Mouse (Mus musculus) cortical plate, adult 2 months (tissue): ENCODE results near the gene Igsf8. TPM values are rescaled to one million over a fixed set of nuclear protein-coding genes. Genes with fewer than 3 reads are reported as not detected.

Experiments
- H3K27ac ChIP-seq: fragments of 200-500 bp; 2 replicates; pipeline ENCODE4 v1.5.1; 2012; ENCODE audit warnings: low read length, control low read depth, inconsistent platforms; ENCODE audit not compliant: insufficient read depth
- H3K4me1 ChIP-seq: fragments of 200-500 bp; 2 replicates; pipeline ENCODE4 v1.6.1; 2011; ENCODE audit warnings: low read length; ENCODE audit not compliant: control insufficient read depth, insufficient read depth
- H3K4me3 ChIP-seq: fragments of 200-500 bp; 2 replicates; pipeline ENCODE4 v1.5.1; 2011; ENCODE audit warnings: mild to moderate bottlenecking, low read length, control low read depth; ENCODE audit not compliant: insufficient read depth
- CTCF ChIP-seq: fragments of 200-500 bp; IDR thresholded peaks from 2 replicates; pipeline ENCODE4 v1.5.1; 2011; ENCODE audit warnings: mild to moderate bottlenecking, control low read depth, low read length; ENCODE audit not compliant: insufficient read depth; ENCODE audit errors: extremely low read depth
- POLR2A ChIP-seq: fragments of 200-500 bp; IDR thresholded peaks from 2 replicates; pipeline ENCODE4 v1.6.1; 2011; ENCODE audit warnings: mild to moderate bottlenecking, low read length, control low read depth; ENCODE audit not compliant: insufficient read depth; ENCODE audit errors: extremely low read depth
- polyA plus RNA-seq: library from polyadenylated mRNA; depleted of rRNA; stranded (reverse); fragments of >200 nt; gene quantifications from 2 replicates; pipeline ENCODE4 v1.2.3, GENCODE M21; 2012

The Igsf8 gene
- polyA plus RNA-seq, 1 experiment = 318 TPM

DNA sequence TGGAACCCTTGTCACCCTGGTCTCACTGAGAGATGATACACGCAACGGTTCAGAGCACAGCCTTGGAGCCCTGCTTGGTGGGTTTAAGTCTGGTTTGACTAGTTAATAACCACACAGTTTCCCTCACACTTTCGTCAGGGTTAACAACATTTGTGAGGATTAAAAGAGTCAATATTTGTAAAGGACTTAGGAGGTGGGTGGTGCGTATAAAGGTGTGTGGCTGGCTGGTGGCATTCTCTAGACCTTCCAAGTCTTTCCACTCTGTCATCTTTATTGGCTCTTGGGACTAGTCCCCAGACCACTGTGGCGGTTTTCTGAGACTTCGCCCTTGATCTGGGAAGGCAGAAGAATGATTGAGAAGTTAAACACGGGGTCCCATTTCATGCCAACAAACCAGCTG is 83.4 kb downstream of the Igsf8 start:
- H3K4me1 ChIP-seq = peaks cover 2% of the 10 kb centered on the region; the same call in 1 of the 2 replicates
- no peak for TF ChIP-seq POLR2A
- no peak for TF ChIP-seq CTCF
- no peak overlapping the region for H3K4me3 ChIP-seq
- peak overlapping the region; percentile 78; the same call in 1 of the 2 replicates for H3K27ac ChIP-seq

- Histone ChIP-seq H3K27ac (peak overlapping the region; percentile 65; the same call in 1 of the 2 replicates), H3K4me1 (0 out of 2 replicates have a peak, but pooled peaks cover 3% of the 10 kb centered on the region), H3K4me3 (no peak overlapping the region)
- TF ChIP-seq CTCF (no peak), POLR2A (no peak)
Measured at GRCm38 (mm10) chr1:172346707-172347106, 85.3 kb downstream of the Igsf8 start.

GRCm38 (mm10) chr1:172347382-172347781 is 85.9 kb downstream of the Igsf8 start:
- Histone ChIP-seq H3K4me3 (no peak overlapping the region), H3K27ac (peak overlapping the region; percentile 73), H3K4me1 (0 out of 2 replicates have a peak, but pooled peaks cover 3% of the 10 kb centered on the region)
- TF ChIP-seq POLR2A (no peak), CTCF (no peak)

- no peak for TF ChIP-seq CTCF
- TF ChIP-seq POLR2A = no peak
- H3K4me3 ChIP-seq = no peak overlapping the region
- 0 out of 2 replicates have a peak, but pooled peaks cover 3% of the 10 kb centered on the region for H3K4me1 ChIP-seq
- H3K27ac ChIP-seq = peak overlapping the region; percentile 97
Measured at GRCm38 (mm10) chr1:172349504-172349903, 88.1 kb downstream of the Igsf8 start.

- Histone ChIP-seq H3K4me1 (0 out of 2 replicates have a peak, but pooled peaks cover 3% of the 10 kb centered on the region), H3K27ac (peak overlapping the region; percentile 97), H3K4me3 (no peak overlapping the region)
- no peak for TF ChIP-seq CTCF
Measured at GRCm38 (mm10) chr1:172349916-172350812, 88.7 kb downstream of the Igsf8 start.

DNA sequence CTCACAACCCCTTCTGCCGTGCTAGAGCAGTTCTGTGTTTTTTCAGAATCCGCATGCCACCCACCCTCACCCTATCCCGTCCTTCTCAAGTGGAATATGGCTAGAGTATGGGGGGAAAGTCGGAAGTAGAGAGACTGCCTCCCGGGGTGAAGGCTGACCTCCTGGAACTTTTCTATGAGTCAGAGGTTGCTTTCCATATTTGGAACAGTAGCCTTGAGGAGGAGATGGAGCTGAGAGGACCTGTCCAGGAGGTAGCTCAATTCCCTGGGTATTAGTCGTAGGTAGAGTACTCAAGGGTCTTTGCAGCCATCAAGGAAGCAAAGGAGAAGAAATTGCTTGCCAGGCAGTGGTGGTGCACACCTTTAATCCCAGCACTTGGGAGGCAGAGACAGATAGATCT is 90.6 kb downstream of the Igsf8 start:
- H3K4me3 ChIP-seq = no peak overlapping the region
- 0 out of 2 replicates have a peak, but pooled peaks cover 3% of the 10 kb centered on the region for H3K4me1 ChIP-seq
- no peak for TF ChIP-seq POLR2A
- no peak for TF ChIP-seq CTCF
- peak overlapping the region; percentile 6; the same call in 1 of the 2 replicates for H3K27ac ChIP-seq

DNA sequence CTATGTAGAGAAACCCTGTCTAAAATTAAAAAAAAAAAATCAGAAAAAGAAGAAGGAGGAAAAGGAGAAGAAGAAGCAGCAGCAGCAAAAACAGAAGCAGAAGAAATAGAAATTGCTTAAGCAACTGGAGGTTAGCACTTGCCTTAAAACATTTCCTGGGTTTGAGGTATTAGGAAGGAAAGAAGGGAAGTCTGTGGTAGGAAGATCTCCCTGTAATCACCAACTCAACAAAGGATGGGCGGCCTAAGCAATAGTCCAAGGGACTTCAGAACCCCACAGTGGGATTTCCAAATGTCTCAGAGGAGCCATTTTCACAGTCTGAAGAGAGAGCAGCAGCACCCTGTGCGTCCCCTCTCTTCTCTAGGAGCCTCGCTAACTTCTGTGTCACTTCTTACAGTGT is 91.0 kb downstream of the Igsf8 start:
- H3K27ac ChIP-seq = no peak overlapping the region
- H3K4me1 ChIP-seq = 0 out of 2 replicates have a peak, but pooled peaks cover 3% of the 10 kb centered on the region
- no peak for TF ChIP-seq POLR2A
- no peak for TF ChIP-seq CTCF
- H3K4me3 ChIP-seq = no peak overlapping the region

- H3K27ac ChIP-seq = no peak overlapping the region
- no peak overlapping the region for H3K4me3 ChIP-seq
- TF ChIP-seq POLR2A (no peak), CTCF (no peak)
- peaks cover 2% of the 10 kb centered on the region; the same call in 1 of the 2 replicates for H3K4me1 ChIP-seq
Measured at GRCm38 (mm10) chr1:172355336-172355735, 93.9 kb downstream of the Igsf8 start.

DNA sequence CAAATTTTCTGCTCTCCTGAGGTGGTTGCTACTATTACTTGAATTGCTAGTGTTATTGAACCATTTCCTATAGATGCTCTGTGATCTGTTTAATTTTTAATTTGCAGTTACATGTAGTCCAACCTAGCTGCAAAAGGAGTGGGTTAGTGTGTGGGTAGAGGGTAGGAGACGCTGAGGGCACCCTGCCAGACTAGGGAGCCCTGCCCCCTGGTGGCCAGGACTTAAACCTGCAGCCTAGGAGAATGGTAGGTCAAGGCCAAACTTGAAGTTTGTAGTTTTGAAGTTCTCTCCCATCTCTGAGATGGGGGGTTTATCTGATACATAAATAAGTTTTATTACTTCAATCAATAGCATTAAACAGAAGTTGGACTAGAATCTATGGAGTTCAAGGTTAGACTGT is 96.1 kb downstream of the Igsf8 start:
- Histone ChIP-seq H3K4me1 (peaks cover 2% of the 10 kb centered on the region; the same call in 1 of the 2 replicates), H3K4me3 (no peak overlapping the region), H3K27ac (no peak overlapping the region)
- TF ChIP-seq CTCF = peak; percentile 83
- TF ChIP-seq POLR2A = no peak

DNA sequence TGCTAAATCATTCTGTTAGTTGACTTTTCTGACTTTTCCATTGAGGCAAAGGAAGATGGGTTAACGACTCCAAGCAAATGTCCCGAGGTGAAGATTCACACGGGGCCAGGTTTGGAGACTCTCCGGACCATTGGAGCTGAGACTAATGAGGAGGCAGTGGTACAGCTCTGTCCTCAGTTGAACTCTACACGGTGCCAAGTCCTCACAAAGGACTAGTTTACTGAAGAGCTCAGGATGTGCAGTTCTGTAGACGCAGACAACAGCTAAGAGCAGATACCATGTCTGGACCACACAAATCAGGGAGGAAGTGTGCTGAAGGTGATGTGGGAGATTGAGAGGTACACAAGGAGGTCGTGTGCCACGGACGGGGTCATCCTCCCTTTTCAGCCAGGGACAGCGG is 96.9 kb downstream of the Igsf8 start:
- H3K27ac ChIP-seq = peak overlapping the region; percentile 24
- H3K4me1 ChIP-seq = peaks cover 2% of the 10 kb centered on the region; the same call in 1 of the 2 replicates
- H3K4me3 ChIP-seq = no peak overlapping the region
- TF ChIP-seq CTCF (no peak), POLR2A (no peak)
